Mouse (Mus musculus) testis, adult 2 months (tissue): ENCODE data around the gene Cnpy3.

Source experiments
- CTCF ChIP-seq: fragments of 200-500 bp; IDR thresholded peaks from 2 replicates; pipeline ENCODE4 v1.5.1; 2012; ENCODE audit warnings: low read depth, mild to moderate bottlenecking, inconsistent platforms, low read length, moderate library complexity; ENCODE audit not compliant: control insufficient read depth, insufficient read depth, insufficient replicate concordance
- POLR2A ChIP-seq: fragments of 200-500 bp; IDR thresholded peaks from 2 replicates; pipeline ENCODE4 v1.6.1; 2012; ENCODE audit warnings: low read depth, mild to moderate bottlenecking, inconsistent platforms, low read length, moderate library complexity; ENCODE audit not compliant: control insufficient read depth

GRCm38 (mm10) chr17:46767868-46768267 lies 15.9 kb upstream of the Cnpy3 start:
- no peak for TF ChIP-seq CTCF
- no peak for TF ChIP-seq POLR2A
